Mouse (Mus musculus) liver, postnatal 0 days (tissue): ENCODE data around the gene Mgat5.

Experiments used
- CTCF ChIP-seq: sonication (generic); IDR thresholded peaks from 2 replicates; pipeline ENCODE4 v1.5.1; 2016; ENCODE audit warnings: antibody characterized with exemption, low read depth
- EP300 ChIP-seq: IDR thresholded peaks from 2 replicates; pipeline ENCODE4 v1.6.1; 2016; ENCODE audit warnings: antibody characterized with exemption, low read depth, mild to moderate bottlenecking

DNA sequence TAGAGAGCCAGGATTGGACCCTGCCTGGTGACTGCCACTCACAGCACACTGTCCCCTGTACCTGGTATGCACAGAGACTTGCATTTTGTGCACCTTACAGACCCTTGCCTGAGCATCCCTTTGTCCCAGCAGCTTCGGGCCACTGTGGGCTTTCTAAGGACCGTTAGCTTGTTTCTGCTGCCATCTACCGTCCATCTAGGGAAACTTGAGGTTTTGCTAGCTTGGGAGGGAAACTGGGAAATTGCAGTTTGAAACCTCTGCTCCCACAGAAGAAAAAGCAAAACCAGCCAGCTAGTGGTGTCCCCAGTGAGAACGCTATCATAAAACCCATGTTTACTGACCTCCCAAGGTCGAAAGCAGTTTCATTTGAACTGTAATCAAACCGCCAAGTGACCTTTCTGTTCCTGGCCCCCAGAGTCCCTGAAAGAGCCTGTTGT lies 254.2 kb downstream of the Mgat5 start:
- TF ChIP-seq CTCF (peak; percentile 85), EP300 (no peak)
